Comparison of ENCODE assay signal across 8 mouse cellular contexts in the genomic region with DNA sequence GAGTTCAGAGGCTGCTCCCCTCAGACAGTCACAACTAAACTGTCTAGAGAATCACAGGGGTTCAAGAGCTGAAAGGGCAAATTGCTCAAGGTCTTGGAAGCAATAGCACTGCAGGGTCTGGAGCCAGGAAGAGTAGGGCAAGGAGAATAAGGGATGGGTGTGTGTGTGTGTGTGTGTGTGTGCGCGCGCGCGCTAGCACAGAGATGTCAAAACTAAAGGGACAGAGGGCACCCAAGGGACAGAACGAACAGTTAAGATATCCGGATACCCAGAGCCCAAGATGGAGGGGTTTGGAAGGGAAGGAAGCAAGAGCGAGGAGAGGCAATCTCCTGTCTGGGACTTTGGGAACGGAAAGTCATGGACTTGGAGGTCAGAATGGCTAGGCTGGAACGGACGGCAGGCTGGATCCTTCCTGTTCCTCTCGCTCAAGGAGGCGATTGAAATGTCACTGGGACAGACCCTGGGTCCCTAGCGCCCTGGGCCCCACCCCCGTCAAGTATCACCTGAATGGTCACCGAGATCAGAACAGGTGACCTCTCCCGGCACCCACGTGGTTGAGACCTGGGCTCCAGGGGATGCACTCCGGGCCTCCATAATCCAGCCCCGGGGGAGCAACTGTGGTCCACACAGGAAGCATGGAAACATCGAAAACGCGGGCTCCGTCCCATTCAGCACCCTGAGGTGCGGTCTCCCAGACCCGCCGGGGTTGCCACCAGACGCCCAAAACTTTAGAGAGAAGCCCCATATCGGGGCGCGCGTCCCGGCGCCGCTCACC. TPM values are rescaled to one million over a fixed set of nuclear protein-coding genes. Genes with fewer than 3 reads are reported as not detected.
DNase-seq lines count a peak whose midpoint lies in the region; ATAC-seq and TF ChIP-seq lines count a peak whose summit lies in the region.

No protein-coding gene starts in this region.

- TF ChIP-seq POLR2A in MEL (IDR thresholded peaks at IDR 0.05; ENCODE audit: control insufficient read depth in 1 of 2, insufficient read depth in 1 of 2, low read depth in 1 of 2, low read length in 2 of 2, poor library complexity in 1 of 2): no peak
- TF ChIP-seq POLR2A in liver, adult 2 months (IDR thresholded peaks at IDR 0.05; ENCODE audit: extremely low read depth, insufficient read depth, low read length): no peak

- 4% methylated on average over 35 of the region's 35 CpGs for WGBS in kidney, embryonic 15.5 days
- 7% methylated on average over 35 of the region's 35 CpGs for WGBS in forebrain, embryonic 14.5 days
- 5% methylated on average over 35 of the region's 35 CpGs for WGBS in liver, adult 2 months
- WGBS in neural tube, embryonic 14.5 days: 4% methylated on average over 35 of the region's 35 CpGs

- TF ChIP-seq RAD21 in MEL (IDR thresholded peaks at IDR 0.05; ENCODE audit: low read depth, low read length): no peak

- ATAC-seq in kidney, embryonic 15.5 days (replicated peaks; ENCODE audit: low FRiP score): peak; percentile 68
- ATAC-seq in forebrain, embryonic 14.5 days: peak; percentile 70
- peak; percentile 65 for ATAC-seq in neural tube, embryonic 14.5 days (ENCODE audit: low read depth)

- no peak for TF ChIP-seq EP300 in MEL (IDR thresholded peaks at IDR 0.05; ENCODE audit: low read depth in 1 of 2, low read length in 2 of 2)

- peaks cover 11% of the 10 kb centered on the region for H3K79me2 ChIP-seq in MEL (ENCODE audit: control insufficient read depth, insufficient read depth, low read length, poor library complexity)
- no peaks in the 10 kb centered on the region for H3K79me2 ChIP-seq in liver, adult 2 months (ENCODE audit: control insufficient read depth, insufficient read depth, low read length)

- H3K27me3 ChIP-seq in kidney, embryonic 15.5 days: no peaks in the 10 kb centered on the region
- H3K27me3 ChIP-seq in MEL (ENCODE audit: control insufficient read depth in 1 of 2, insufficient read depth in 2 of 2, low read length in 2 of 2): no peaks in the 10 kb centered on the region
- no peaks in the 10 kb centered on the region for H3K27me3 ChIP-seq in forebrain, embryonic 14.5 days (replicated peaks; ENCODE audit: control insufficient read depth, insufficient read depth, low read length)
- H3K27me3 ChIP-seq in liver, adult 2 months (ENCODE audit: control insufficient read depth, insufficient read depth, low read length): no peaks in the 10 kb centered on the region
- no peaks in the 10 kb centered on the region for H3K27me3 ChIP-seq in neural tube, embryonic 14.5 days (ENCODE audit: control insufficient read depth, insufficient read depth, low read length)

- TF ChIP-seq CTCF in MEL (IDR thresholded peaks at IDR 0.05 in 2 of 3, conservative IDR thresholded peaks at IDR 0.05 in 1 of 3; ENCODE audit: control insufficient read depth in 1 of 3, insufficient read depth in 1 of 3, low read depth in 2 of 3, low read length in 3 of 3, poor library complexity in 1 of 3, severe bottlenecking in 1 of 3): no peak
- no peak for TF ChIP-seq CTCF in liver, adult 2 months (IDR thresholded peaks at IDR 0.05; ENCODE audit: low read depth, low read length)

- peak overlapping the region; percentile 99 for H3K4me3 ChIP-seq in kidney, embryonic 15.5 days (replicated peaks)
- peak overlapping the region; percentile 68 to 70 for H3K4me3 ChIP-seq in MEL (ENCODE audit: control insufficient read depth in 1 of 2, insufficient read depth in 1 of 2, low read depth in 2 of 2, low read length in 2 of 2)
- H3K4me3 ChIP-seq in forebrain, embryonic 14.5 days (ENCODE audit: low read depth, low read length): peak overlapping the region; percentile 95
- peak overlapping the region; percentile 69 for H3K4me3 ChIP-seq in liver, adult 2 months (ENCODE audit: insufficient read depth, low read depth, low read length)
- H3K4me3 ChIP-seq in neural tube, embryonic 14.5 days (ENCODE audit: low read depth, low read length): peak overlapping the region; percentile 91

- DNase-seq in kidney, adult 9 months: no peak
- DNase-seq in MEL (ENCODE audit: low read depth, low spot score): no peak
- peak; percentile 17 for DNase-seq in forebrain, embryonic 14.5 days (ENCODE audit: low spot score)
- DNase-seq in liver, adult 2 months (ENCODE audit: extremely low read depth, low read depth, low spot score): peak; percentile 14
- DNase-seq in frontal cortex, postnatal 25 days (ENCODE audit: low spot score in 2 of 2): no peak
- DNase-seq in urinary bladder, adult 2 months (ENCODE audit: low spot score): no peak

- peak overlapping the region; percentile 82 for H3K27ac ChIP-seq in kidney, embryonic 15.5 days
- H3K27ac ChIP-seq in MEL (ENCODE audit: control insufficient read depth, low read depth, low read length): peak overlapping the region; percentile 17
- peak overlapping the region; percentile 63; the same call in 1 of the 2 replicates for H3K27ac ChIP-seq in forebrain, embryonic 14.5 days (ENCODE audit: low read depth, low read length)
- H3K27ac ChIP-seq in liver, adult 2 months (replicated peaks; ENCODE audit: insufficient read depth, low read depth, low read length): no peak overlapping the region
- peak overlapping the region; percentile 75 for H3K27ac ChIP-seq in neural tube, embryonic 14.5 days (ENCODE audit: low read depth, low read length)

- H3K36me3 ChIP-seq in kidney, embryonic 15.5 days: peaks cover 64% of the 10 kb centered on the region
- peaks cover 1 to 5% of the 10 kb centered on the region in 2 experiments; a peak in 3 of 4 replicates for H3K36me3 ChIP-seq in MEL (ENCODE audit: control insufficient read depth in 1 of 2, insufficient read depth in 2 of 2, low read length in 2 of 2)
- peaks cover 65% of the 10 kb centered on the region for H3K36me3 ChIP-seq in forebrain, embryonic 14.5 days (ENCODE audit: control insufficient read depth, insufficient read depth, low read length)
- H3K36me3 ChIP-seq in liver, adult 2 months (ENCODE audit: control insufficient read depth, insufficient read depth, low read length): peaks cover 15% of the 10 kb centered on the region
- peaks cover 48% of the 10 kb centered on the region for H3K36me3 ChIP-seq in neural tube, embryonic 14.5 days (ENCODE audit: control insufficient read depth, insufficient read depth, low read length)

- H3K9me3 ChIP-seq in kidney, embryonic 15.5 days (replicated peaks): no peaks in the 10 kb centered on the region
- H3K9me3 ChIP-seq in MEL (replicated peaks; ENCODE audit: insufficient read depth, low read length): no peaks in the 10 kb centered on the region
- H3K9me3 ChIP-seq in forebrain, embryonic 14.5 days (replicated peaks; ENCODE audit: control insufficient read depth, low read length): no peaks in the 10 kb centered on the region
- no peaks in the 10 kb centered on the region for H3K9me3 ChIP-seq in neural tube, embryonic 14.5 days (ENCODE audit: control insufficient read depth, low read length)

- H3K4me1 ChIP-seq in kidney, embryonic 15.5 days: peaks cover 25% of the 10 kb centered on the region
- no peaks in the 10 kb centered on the region for H3K4me1 ChIP-seq in MEL (ENCODE audit: control insufficient read depth in 1 of 2, insufficient read depth in 2 of 2, low read length in 2 of 2)
- peaks cover 6% of the 10 kb centered on the region for H3K4me1 ChIP-seq in forebrain, embryonic 14.5 days (ENCODE audit: control insufficient read depth, insufficient read depth, low read length)
- H3K4me1 ChIP-seq in liver, adult 2 months (ENCODE audit: control insufficient read depth, insufficient read depth, low read length): peaks cover 4% of the 10 kb centered on the region
- H3K4me1 ChIP-seq in neural tube, embryonic 14.5 days (ENCODE audit: control insufficient read depth, insufficient read depth, low read length): peaks cover 7% of the 10 kb centered on the region

- H3K9ac ChIP-seq in kidney, embryonic 15.5 days: peak overlapping the region; percentile 96
- H3K9ac ChIP-seq in MEL (ENCODE audit: control insufficient read depth, low read depth, low read length, poor library complexity, severe bottlenecking): peak overlapping the region; percentile 87
- peak overlapping the region; percentile 92 for H3K9ac ChIP-seq in forebrain, embryonic 14.5 days (ENCODE audit: low read length)
- peak overlapping the region; percentile 77 for H3K9ac ChIP-seq in liver, adult 2 months (ENCODE audit: low read depth, low read length)
- peak overlapping the region; percentile 82 for H3K9ac ChIP-seq in neural tube, embryonic 14.5 days (replicated peaks; ENCODE audit: low read depth, low read length)

- peak overlapping the region; percentile 88 for H3K4me2 ChIP-seq in kidney, embryonic 15.5 days
- peak overlapping the region; percentile 87 for H3K4me2 ChIP-seq in forebrain, embryonic 14.5 days (ENCODE audit: low read length)
- peak overlapping the region; percentile 91 for H3K4me2 ChIP-seq in neural tube, embryonic 14.5 days (ENCODE audit: low read depth, low read length)

RNA-seq across cellular contexts. Expression of gene Timm50, which starts 0.5 kb away (rescaled TPM):
- 154 and 160 TPM in 2 replicates for polyA plus RNA-seq in kidney, embryonic 15.5 days (2015; fragmentation: Nextera tagmentation; extraction: Ambion mirVana)
- total RNA-seq in MEL (2012; rRNA removed): 142 and 167 TPM in 2 replicates
- 100 to 1,000 TPM in 1 of 2 experiments, not detected in 1; 216 TPM for polyA plus RNA-seq in MEL (2012; ENCODE audit: insufficient read depth in 1 of 2, insufficient read length in 2 of 2, low read depth in 1 of 2, low replicate concordance in 2 of 2, missing spikeins in 1 of 2)
- polyA plus RNA-seq in forebrain, embryonic 14.5 days (2014; fragmentation: Nextera tagmentation; extraction: Ambion mirVana): 163 and 171 TPM in 2 replicates
- 22.6 and 24.9 TPM in 2 replicates for total RNA-seq in liver, adult 2 months (2014; rRNA removed)
- polyA plus RNA-seq in liver, adult 2 months (2012; rRNA removed): 49.4 and 52.6 TPM in 2 replicates
- 132 and 139 TPM in 2 replicates for polyA plus RNA-seq in neural tube, embryonic 14.5 days (2014; fragmentation: Nextera tagmentation; extraction: Ambion mirVana)
- 33.7 and 41.8 TPM in 2 replicates for polyA plus RNA-seq in urinary bladder, adult 2 months (2012; rRNA removed)

RNA-seq across cellular contexts. Expression of gene Dll3, which starts 9.3 kb away (rescaled TPM):
- polyA plus RNA-seq in kidney, embryonic 15.5 days (2015; fragmentation: Nextera tagmentation; extraction: Ambion mirVana): 0.52 and 0.63 TPM in 2 replicates
- 0.15 and 0.16 TPM in 2 replicates for total RNA-seq in MEL (2012; rRNA removed)
- polyA plus RNA-seq in MEL (2012; ENCODE audit: insufficient read depth in 1 of 2, insufficient read length in 2 of 2, low read depth in 1 of 2, low replicate concordance in 2 of 2, missing spikeins in 1 of 2): under 1 TPM in 1 of 2 experiments, not detected in 1; 0.57 TPM
- polyA plus RNA-seq in forebrain, embryonic 14.5 days (2014; fragmentation: Nextera tagmentation; extraction: Ambion mirVana): 14.2 and 16.3 TPM in 2 replicates
- total RNA-seq in liver, adult 2 months (2014; rRNA removed): not detected in 2 replicates
- not detected in 2 replicates for polyA plus RNA-seq in liver, adult 2 months (2012; rRNA removed)
- 21.2 and 21.8 TPM in 2 replicates for polyA plus RNA-seq in neural tube, embryonic 14.5 days (2014; fragmentation: Nextera tagmentation; extraction: Ambion mirVana)
- not detected in 2 replicates for polyA plus RNA-seq in urinary bladder, adult 2 months (2012; rRNA removed)

RNA-seq across cellular contexts. Expression of gene Selenov, which starts 20.4 kb away (rescaled TPM):
- 0.42 and 0.57 TPM in 2 replicates for polyA plus RNA-seq in kidney, embryonic 15.5 days (2015; fragmentation: Nextera tagmentation; extraction: Ambion mirVana)
- total RNA-seq in MEL (2012; rRNA removed): not detected in 2 replicates
- polyA plus RNA-seq in MEL (2012; ENCODE audit: insufficient read depth in 1 of 2, insufficient read length in 2 of 2, low read depth in 1 of 2, low replicate concordance in 2 of 2, missing spikeins in 1 of 2): not detected
- 0.22 and 0.23 TPM in 2 replicates for polyA plus RNA-seq in forebrain, embryonic 14.5 days (2014; fragmentation: Nextera tagmentation; extraction: Ambion mirVana)
- total RNA-seq in liver, adult 2 months (2014; rRNA removed): not detected in 2 replicates
- not detected in 2 replicates for polyA plus RNA-seq in liver, adult 2 months (2012; rRNA removed)
- 0.70 and 1.5 TPM in 2 replicates for polyA plus RNA-seq in neural tube, embryonic 14.5 days (2014; fragmentation: Nextera tagmentation; extraction: Ambion mirVana)
- 0.19 TPM in 1 of 2 replicates, not detected in the other for polyA plus RNA-seq in urinary bladder, adult 2 months (2012; rRNA removed)

RNA-seq across cellular contexts. Expression of gene Supt5, which starts 27.2 kb away (rescaled TPM):
- 91.0 and 104 TPM in 2 replicates for polyA plus RNA-seq in kidney, embryonic 15.5 days (2015; fragmentation: Nextera tagmentation; extraction: Ambion mirVana)
- total RNA-seq in MEL (2012; rRNA removed): 63.3 and 66.0 TPM in 2 replicates
- polyA plus RNA-seq in MEL (2012; ENCODE audit: insufficient read depth in 1 of 2, insufficient read length in 2 of 2, low read depth in 1 of 2, low replicate concordance in 2 of 2, missing spikeins in 1 of 2): 100 to 1,000 TPM; 156 to 448 TPM
- 62.6 and 77.8 TPM in 2 replicates for polyA plus RNA-seq in forebrain, embryonic 14.5 days (2014; fragmentation: Nextera tagmentation; extraction: Ambion mirVana)
- total RNA-seq in liver, adult 2 months (2014; rRNA removed): 15.1 and 20.7 TPM in 2 replicates
- polyA plus RNA-seq in liver, adult 2 months (2012; rRNA removed): 52.3 and 67.3 TPM in 2 replicates
- 77.1 and 87.1 TPM in 2 replicates for polyA plus RNA-seq in neural tube, embryonic 14.5 days (2014; fragmentation: Nextera tagmentation; extraction: Ambion mirVana)
- polyA plus RNA-seq in urinary bladder, adult 2 months (2012; rRNA removed): 60.7 and 72.5 TPM in 2 replicates

RNA-seq across cellular contexts. Expression of gene Eid2b, which starts 33.8 kb away (rescaled TPM):
- 11.4 and 11.6 TPM in 2 replicates for polyA plus RNA-seq in kidney, embryonic 15.5 days (2015; fragmentation: Nextera tagmentation; extraction: Ambion mirVana)
- total RNA-seq in MEL (2012; rRNA removed): 3.2 TPM in 2 replicates
- 1 to 10 TPM in 1 of 2 experiments, not detected in 1; 5.3 TPM for polyA plus RNA-seq in MEL (2012; ENCODE audit: insufficient read depth in 1 of 2, insufficient read length in 2 of 2, low read depth in 1 of 2, low replicate concordance in 2 of 2, missing spikeins in 1 of 2)
- 33.3 and 35.1 TPM in 2 replicates for polyA plus RNA-seq in forebrain, embryonic 14.5 days (2014; fragmentation: Nextera tagmentation; extraction: Ambion mirVana)
- 1.9 and 3.0 TPM in 2 replicates for total RNA-seq in liver, adult 2 months (2014; rRNA removed)
- 3.5 and 3.9 TPM in 2 replicates for polyA plus RNA-seq in liver, adult 2 months (2012; rRNA removed)
- 33.5 and 33.9 TPM in 2 replicates for polyA plus RNA-seq in neural tube, embryonic 14.5 days (2014; fragmentation: Nextera tagmentation; extraction: Ambion mirVana)
- 9.4 and 10.1 TPM in 2 replicates for polyA plus RNA-seq in urinary bladder, adult 2 months (2012; rRNA removed)

Comparison
In these comparisons a context has a peak if more than half of its experiments do, and no peak if none do; other contexts are left out.
1. DNase-seq: peak in forebrain, embryonic 14.5 days (single experiment) and liver, adult 2 months (single experiment); none in kidney, adult 9 months (single experiment), MEL (single experiment), frontal cortex, postnatal 25 days (0 of 2) and urinary bladder, adult 2 months (single experiment).
2. Peak in every context shown above with its lines, with median percentiles within 50 percentile points of each other: ATAC-seq, H3K4me2 ChIP-seq, H3K4me3 ChIP-seq and H3K9ac ChIP-seq.